Mouse (Mus musculus) hematopoietic stem cell, adult 5-6 weeks (primary cell): Measurements from ENCODE around the gene Sntb2. TPM values are rescaled to one million over a fixed set of nuclear protein-coding genes. Genes with fewer than 3 reads are reported as not detected.
"Not testable (repeated sequence)": the region's sequence is repeated elsewhere in the genome, so short reads cannot be mapped to it uniquely, and the experiment has no call there.

Source experiments
- ATAC-seq, 2 experiments: fragments of 125-278 bp in 1 of 2; replicated peaks in 1 of 2; 2 replicates each; pipeline ENCODE4 v1.8.0; 2016 to 2017; ENCODE audit warnings: inconsistent platforms in 2 of 2, mild to moderate bottlenecking in 2 of 2, moderate number of reproducible peaks in 2 of 2, low read depth in 1 of 2, moderate TSS enrichment in 1 of 2; ENCODE audit not compliant: low FRiP score in 2 of 2, poor library complexity in 2 of 2, severe bottlenecking in 2 of 2, insufficient read depth in 1 of 2, low TSS enrichment in 1 of 2
- total RNA-seq: library from RNA; stranded (forward); fragments of 172-1452, 232-1000 nt; gene quantifications from 2 replicates; pipeline ENCODE4 v1.2.3, GENCODE M21; 2017

Gene Sntb2
- total RNA-seq, 1 experiment from 2014 or later = 4.0 TPM

DNA sequence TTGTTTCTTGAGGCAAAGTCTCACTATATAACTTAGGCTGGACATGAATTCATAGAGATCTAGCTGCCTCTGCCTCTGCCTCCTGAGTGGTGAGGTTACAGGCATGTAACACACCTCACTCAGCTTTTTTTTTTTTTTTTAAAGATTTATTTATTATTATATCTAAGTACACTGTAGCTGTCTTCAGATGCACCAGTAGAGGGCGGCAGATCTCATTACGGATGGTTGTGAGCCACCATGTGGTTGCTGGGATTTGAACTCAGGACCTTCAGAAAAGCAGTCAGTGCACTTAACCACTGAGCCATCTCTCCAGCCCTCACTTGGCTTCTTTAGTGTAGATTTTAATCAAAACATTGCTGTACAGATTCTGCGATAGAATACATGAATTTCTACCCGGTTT, 60.8 kb downstream of the Sntb2 start:
- ATAC-seq = not testable (repeated sequence)

DNA sequence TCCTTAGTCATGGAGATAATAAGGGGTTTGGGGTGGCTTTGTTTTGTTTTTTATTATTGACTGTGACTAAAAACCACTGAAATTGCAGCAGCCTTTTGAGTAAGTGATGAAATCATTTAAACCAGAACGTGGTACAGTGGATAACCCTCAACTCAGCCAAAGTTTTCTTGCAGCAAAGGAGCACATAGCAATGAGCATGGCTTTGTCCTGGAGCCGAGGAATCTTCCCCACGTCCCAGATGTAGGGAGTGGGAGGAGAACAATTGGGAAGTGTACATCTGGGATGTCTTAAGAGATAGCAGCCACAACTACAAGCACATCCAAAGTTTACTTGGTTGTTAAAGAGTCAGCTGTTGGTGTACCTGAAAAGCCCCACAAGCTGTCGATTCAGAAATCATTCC, 61.9 kb downstream of the Sntb2 start:
- ATAC-seq = no peak

DNA sequence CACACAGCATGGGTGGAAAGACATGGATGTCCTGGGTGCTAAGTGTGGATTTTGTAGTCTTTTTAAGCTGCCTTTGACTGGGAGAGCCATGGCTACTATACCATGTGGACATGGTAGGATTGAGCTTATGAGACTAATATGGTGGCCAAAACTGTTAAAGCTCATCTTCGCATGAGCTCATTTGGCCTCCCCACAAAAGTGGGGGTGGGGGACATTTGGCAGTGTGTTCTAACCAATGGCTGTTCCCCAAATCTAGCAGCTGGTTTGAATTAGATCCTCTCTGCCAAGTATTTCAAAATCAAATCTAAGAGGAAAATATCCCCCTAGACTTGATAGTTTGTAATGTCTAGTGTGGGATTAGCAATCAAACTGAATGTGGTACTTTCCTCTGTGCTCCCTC, 63.5 kb downstream of the Sntb2 start:
- ATAC-seq = no peak

DNA sequence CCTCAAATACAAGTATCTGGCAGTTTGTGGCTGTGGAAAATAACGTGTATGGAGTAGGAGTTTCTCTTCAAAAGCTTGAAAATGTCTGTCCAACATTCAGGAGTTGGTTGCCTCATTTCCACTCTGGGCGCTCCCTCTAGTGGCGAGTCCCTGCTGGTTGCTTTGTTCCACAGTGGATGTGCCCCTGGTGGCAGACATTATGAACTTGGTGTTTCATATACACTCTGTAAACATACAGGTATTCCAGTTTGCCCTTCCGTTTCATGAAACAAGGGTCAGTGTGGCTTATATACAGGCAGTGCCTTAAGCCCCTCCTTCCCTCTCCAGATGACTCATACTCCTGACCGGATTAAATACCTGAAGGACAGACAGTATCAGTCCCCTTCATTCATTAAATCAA, 67.0 kb downstream of the Sntb2 start:
- ATAC-seq = peak; percentile 97 to 99

DNA sequence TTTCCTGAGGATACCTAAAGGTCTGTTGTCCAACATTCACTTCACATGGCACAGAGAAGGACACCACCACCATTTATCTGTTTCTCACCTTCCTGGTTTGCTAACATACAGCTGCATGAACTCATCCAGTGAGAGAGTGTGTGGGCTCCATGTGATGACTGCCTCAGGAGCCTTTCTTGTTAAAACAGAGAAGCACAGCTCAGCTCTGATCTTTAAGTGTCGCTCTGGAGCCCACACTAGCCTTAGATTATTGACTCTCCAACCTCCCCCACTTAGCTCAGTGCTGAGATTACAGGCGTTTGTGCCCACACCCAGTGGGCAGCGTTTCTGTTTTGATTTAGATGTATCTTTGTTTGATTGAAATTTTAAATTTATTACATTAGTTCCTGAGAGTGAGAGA, 72.2 kb downstream of the Sntb2 start:
- no peak for ATAC-seq

DNA sequence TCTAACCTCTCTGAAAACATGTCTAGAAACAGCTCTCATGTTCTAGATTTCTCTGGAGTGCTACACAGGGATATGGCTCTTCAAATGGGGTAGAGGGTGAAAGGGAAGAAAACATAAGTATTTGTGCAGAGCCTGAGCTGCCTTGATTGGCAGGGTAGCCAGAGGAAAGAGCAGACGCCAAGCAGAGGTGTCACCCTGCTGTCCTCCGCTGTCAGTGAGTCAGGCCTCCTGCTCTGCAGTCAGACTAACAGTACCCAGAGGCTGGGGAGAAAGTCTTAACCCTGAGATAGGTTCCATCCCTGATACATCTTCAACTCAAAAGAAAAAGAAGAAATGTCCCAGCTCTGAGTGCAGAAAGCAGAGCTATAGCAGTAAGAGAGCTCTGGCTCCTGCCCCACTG, 77.1 kb downstream of the Sntb2 start:
- no peak for ATAC-seq

DNA sequence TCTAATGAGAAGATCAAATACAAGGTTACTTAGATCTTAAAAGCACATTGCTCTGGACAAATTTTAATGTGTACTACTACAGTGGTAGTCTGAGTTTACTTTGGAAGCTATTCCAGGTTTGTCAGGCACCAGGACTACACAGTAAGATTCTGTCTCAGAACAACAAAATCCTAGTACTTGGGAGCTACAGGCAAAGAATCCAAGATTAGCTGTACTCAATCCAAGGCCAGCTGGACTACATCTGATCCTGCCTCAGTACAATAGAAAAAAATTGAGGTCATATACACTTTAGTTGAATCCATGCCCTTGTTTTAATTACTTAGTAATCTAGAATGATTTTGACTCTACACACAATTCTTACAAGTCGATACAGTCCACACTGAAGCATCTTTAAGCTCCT, 79.4 kb downstream of the Sntb2 start:
- ATAC-seq = no peak

DNA sequence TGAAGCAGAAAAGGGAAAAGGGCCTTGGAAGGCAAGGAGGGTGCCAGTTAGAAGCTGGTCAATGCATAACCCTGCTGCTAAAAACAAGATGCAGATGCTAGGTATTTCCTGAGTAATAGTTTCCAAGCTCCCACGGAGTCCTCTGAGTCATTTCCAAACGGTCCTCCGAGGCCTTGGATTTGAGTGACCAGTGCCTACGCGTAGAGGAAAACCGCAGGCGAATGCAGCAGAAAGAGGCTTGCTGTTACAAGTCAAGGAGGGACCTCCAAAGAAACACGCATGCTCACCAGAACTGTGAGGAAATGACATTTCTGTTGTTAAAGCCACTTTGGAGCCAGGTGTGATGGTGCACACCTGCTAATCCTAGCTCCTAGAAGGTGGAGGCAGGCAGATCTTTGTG, 87.9 kb downstream of the Sntb2 start:
- ATAC-seq = no peak

DNA sequence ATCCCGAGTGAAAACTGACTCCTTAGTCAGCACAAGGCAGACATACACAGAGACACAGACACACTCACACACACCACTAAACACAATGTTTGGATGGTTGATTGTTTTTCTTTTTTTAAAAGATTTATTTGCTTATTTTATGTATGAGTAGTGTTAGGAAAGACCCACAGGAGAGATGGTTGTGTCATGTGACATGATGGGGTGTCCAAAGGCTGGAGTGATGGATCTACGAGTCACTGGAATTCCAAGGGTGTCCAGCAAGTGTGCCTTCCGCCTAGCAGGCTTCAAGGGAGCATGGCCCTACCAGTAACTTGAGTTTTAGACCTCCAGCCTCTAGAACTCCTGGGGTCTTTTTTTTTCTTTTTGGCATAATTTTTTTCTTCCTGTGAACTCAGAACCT, 93.8 kb downstream of the Sntb2 start:
- no peak for ATAC-seq

DNA sequence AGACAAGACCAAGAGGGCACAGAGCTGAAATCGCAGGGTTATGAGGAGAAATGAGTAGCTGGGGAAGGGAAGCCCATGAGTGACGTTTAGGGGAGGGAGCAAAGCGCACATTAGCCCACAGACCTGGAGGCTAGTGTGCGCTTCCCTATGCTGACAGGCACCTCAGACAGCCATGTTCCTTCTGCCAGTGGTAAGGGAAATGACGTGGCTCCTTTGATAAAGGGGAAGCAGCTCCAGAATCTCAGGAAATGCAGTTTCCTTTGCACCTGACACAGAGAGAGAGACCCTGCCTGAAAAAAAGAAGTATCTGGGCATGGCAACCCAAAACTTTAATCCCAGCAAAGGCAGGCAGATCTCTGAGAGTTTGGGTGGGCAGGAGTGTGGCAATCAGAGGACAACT, 94.5 kb downstream of the Sntb2 start:
- ATAC-seq = peak; percentile 54 to 81

DNA sequence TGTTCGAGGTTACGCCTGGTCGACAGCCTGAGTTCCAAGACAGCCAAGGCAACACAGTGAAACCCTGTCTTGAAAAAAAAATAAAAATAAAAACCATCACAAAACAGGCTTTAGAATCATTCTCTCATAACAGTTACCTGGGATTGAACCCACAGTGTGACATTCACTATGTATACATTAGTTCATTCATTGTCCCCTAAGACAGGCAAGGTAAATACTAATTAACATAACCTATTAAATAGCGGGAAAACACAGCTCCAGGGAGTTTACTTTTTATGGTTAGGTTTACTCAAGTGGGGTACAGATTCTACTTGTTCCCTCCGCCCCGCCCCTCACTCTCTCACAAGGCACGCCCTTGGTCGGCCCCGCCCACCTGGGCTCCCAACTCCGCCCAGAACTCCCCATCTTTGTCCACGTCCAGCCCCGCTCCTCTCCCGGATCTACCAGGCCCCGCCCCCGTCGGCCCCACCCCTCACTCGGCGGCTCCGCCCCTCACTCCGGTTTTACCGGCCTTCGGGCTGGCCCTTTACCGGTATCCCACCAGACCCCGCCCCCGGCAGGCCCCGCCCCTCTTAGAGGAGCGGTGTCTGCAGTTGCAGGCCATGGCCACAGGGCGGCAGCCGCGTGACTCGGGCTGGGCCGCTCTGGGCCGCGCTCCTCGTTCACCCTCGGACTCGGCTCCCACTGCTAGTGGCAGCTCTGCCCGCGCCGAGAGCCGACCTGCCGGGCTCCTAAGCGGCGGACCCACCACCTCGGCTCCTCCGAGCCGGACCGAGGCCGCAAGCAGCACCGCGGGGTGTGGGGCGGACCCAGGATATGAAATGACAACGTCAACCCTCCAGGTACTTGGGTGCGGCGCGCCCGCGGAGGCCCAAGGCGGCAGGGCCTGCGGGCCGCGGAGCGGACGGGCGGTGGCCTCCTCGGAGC, 95.4 kb downstream of the Sntb2 start, which contains the start of gene Vps4a:
TSS of gene Vps4a (plus strand) at position 573 of the 927 bp plus-strand sequence.
- ATAC-seq = peak; percentile 78 to 83

DNA sequence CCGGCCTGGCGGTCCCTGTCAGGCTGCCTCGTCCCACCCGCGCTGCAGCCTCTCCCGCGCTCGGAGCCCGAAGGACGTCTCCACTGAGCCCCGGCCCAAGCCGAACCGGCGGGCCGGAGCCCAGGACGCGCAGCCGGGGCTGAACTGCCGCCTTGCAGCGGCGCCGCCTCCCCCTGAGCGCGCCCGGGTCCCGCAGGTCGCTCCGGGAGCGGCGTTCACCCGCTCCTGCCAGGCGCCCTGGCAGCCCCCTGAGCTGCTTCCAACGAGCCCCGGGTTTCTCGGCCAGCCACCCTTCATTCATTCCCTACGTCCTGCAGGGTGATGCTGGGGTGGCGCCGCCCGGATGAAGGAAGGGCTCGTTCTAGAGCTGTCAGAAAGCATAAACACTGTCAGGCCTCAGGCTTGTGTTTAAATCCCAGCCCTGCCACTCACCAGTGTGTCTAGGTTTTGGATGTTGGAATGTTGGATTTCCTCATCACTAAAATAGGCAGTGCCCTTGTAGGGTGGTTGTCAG, 96.1 kb downstream of the Sntb2 start:
- no peak; a peak in 1 of 4 replicates for ATAC-seq

DNA sequence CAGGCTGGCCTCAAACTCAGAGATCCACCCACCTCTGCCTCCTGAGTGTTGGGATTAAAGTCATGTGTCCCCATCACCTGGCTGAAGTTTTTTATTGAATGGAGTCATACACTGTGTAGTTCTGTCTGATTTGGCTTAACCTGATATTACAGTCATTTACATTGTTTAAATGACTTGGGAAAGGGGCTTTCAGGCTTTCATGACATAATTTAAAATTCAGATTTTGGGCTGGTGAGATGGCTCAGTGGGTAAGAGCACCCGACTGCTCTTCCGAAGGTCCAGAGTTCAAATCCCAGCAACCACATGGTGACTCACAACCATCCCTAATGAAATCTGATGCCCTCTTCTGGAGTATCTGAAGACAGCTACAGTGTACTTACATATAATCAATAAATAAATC, 98.1 kb downstream of the Sntb2 start:
- not testable (repeated sequence) for ATAC-seq

DNA sequence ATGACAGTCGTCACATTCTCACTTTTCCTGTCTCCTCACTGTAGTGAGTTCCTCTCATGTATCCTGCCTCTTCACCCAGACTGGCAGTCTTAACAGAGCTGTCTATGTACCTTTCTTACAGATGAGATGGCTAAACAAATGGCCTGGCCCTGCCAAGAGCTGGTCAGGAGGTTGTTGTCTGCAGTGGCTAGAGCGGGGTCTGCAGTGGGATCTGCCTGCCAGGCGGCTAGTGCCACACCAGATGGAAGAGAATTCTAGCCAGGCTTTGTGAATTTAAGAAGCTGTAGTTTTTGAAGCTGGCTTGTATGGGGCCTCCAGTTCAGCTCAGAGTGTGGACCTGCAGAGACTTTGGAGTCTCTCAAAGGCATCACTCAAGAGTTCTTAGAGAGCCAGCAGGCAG, 100.1 kb downstream of the Sntb2 start:
- no peak for ATAC-seq

DNA sequence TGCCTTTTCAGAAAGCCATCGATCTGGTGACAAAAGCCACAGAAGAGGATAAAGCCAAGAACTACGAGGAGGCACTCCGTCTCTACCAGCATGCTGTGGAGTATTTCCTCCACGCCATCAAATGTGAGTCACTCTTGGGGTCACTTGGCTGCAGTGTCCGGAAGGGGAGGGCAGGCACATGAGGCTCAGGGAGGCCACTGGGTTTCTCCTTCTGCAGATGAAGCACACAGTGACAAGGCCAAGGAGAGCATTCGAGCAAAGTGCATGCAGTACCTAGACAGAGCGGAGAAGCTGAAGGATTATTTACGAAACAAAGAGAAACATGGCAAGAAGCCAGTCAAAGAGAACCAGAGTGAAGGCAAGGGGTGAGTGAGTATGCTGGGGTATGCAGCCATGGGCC, 101.1 kb downstream of the Sntb2 start:
- no peak for ATAC-seq

DNA sequence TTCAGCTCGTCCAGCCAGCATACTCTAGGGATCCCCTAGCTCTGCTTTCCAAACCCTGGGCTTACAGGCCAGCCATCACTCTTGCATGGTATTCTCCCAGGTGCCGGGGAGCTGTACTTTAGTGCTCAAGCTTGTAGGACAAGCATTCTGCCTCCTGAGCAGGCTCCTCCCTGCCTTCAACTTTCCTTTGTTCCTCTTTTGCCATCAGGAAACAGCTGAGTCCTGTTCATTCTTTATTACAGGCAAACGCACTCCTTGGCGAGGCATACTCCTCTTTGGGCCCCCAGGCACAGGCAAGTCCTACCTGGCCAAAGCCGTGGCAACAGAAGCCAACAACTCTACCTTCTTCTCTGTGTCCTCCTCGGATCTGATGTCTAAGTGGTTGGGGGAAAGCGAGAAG, 105.1 kb downstream of the Sntb2 start:
- peak; percentile 18 to 64; a peak in 2 of 4 replicates for ATAC-seq

DNA sequence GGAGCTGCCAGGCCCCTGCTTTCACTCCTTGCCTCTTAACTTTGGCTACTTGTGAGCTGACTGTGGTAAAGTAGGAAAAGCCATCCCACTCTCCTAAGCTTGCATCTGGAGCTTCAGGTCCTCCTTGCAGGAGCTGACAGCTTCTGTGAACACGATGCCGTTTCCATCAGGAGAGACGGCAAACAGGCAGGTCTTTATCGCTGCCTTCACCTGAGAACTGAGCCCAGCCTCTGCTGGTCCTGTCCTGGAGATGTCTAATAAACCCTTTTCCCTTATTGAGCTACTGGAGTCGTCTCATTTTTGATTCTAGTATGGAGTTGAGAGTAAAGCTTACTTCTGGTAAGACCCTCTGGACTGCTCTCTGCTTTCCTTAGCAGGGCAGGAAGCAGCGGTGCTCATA, 109.9 kb downstream of the Sntb2 start:
- ATAC-seq = no peak

DNA sequence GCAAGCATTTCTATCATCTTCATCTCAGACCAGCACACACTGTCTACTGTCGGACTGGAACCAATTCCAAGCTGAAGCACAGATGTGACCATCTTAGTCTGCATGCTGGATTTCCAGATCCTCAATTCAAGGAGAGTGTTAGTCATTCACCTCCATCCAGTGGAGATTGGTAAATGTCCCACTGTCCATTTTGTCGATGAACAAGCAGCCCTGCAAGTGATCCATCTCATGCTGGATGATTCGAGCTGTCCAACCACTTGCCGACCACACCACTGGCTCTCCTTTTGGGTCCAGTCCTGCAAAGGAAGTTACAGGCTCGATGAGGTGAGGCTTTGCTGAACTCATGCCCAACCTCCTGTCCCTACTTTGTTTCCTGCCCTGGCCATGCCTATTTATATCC, 111.4 kb downstream of the Sntb2 start:
- ATAC-seq = no peak
